Mouse (Mus musculus) T-helper 1 cell (primary cell): ENCODE data around the gene Clybl.

ENCODE experiments used
- in situ Hi-C: fragments of 300-600 bp; cut with MboI, MseI; formaldehyde crosslinking; loops from one replicate; pipeline ENCODE4 v1.15.1; 2025; ENCODE audit warnings: high pct_unique_total_duplicates

Gene Clybl

GRCm38 (mm10) chr14:122246919-122247859 lies 65.7 kb downstream of the Clybl start:
- in situ Hi-C loops: no loop called here

GRCm38 (mm10) chr14:122249123-122249522 lies 67.6 kb downstream of the Clybl start:
- in situ Hi-C loops: no loop called here

DNA sequence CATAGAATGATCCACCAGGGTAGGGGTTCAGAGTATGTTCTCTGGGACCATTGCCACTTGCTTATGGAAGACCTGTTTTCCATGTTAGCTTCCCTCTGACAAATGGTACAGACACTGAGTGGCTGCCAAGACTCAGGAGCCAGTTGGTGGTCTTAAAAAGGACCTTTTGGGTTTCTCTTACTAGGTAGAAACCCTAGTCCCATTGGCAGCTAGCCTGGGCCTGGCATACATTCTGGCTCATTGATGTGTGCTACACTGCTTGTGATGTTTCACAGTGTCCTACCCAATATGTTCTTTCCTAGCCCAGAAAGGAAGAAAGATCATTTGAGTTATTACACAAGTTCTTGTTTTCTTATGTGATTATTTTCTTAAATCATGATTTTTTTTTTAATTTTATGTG lies 69.8 kb downstream of the Clybl start:
- in situ Hi-C loops: no loop called here

DNA sequence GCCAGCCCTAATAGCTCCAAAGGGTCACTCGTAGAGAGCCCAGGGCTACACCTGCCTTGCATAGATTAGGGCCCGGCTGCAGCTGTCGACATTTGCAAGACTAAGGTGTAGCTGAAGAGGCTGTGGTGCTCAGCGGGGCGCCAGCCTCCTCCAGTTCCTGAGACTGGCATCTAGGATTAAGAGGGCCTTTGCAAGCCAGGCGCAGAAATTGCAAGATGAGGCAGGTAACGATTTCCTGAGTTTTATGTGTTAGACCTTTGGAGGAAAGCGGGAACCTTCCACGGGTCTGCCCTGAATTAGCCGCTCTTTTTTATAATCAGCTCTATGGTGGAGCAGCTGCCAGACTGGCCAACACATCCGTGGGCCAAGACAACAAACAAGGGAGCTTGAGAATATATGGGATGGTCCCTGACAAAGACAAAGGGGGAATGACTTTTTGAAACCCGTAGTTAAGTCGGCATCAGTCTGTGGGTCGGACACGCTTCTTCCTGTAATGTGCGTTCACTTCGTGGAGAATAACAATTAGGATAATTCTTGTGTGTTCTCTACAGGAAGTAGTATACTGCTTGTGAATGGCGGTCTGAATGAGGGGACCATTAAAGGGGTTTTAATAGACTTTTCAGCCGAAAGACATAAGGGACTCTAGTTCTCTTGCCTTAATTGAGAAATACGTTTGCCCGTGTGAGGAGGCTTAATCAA lies 74.2 kb downstream of the Clybl start:
- in situ Hi-C loops: no loop called here

GRCm38 (mm10) chr14:122256261-122256634 lies 74.7 kb downstream of the Clybl start:
- in situ Hi-C loops: no loop called here

GRCm38 (mm10) chr14:122258297-122258696 lies 76.8 kb downstream of the Clybl start:
- in situ Hi-C loops: no loop called here

- in situ Hi-C loops: no loop called here
Observed at GRCm38 (mm10) chr14:122261250-122261649, 79.7 kb downstream of the Clybl start.

DNA sequence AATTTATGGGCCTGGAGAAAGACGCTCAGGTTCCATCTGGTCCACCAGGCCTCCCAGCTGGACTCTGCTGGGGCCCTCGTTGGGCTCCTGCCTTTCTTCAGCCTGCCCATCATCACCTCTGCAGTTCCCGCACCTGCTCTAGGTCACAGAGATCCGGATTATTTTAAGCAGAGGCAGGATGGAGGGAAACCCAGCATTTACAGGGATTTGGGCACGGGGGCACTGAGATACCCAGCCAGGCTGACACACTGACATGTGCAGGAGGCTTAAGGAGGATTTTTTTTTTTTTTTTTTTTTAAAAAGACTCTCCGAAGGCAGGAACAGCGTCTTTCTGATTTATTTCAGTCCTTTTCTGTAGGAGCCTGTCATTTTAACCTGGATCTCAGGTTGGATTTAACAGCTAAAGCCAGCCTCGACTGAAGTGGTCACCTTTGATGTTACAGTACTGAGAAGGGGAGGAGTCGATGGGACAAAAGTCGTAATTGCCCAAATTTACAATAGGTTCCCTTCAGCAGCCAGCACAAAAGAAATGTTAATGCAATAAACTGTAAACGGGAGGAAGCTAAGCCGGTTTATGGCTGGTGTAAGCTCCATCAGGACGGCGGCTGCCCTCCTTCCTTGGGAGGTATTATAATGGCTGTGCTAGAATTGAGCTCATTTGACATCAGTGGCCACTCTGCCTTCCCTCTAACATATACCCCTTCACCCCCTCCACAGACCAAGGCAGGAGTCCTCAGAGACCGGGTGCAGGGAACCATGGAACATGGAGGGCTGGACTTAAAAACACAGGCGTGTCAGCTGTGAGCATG lies 81.6 kb downstream of the Clybl start:
- in situ Hi-C loops: no loop called here

GRCm38 (mm10) chr14:122265214-122265613 lies 83.7 kb downstream of the Clybl start:
- in situ Hi-C loops: no loop called here

GRCm38 (mm10) chr14:122267590-122267989 lies 86.1 kb downstream of the Clybl start:
- in situ Hi-C loops: no loop called here

DNA sequence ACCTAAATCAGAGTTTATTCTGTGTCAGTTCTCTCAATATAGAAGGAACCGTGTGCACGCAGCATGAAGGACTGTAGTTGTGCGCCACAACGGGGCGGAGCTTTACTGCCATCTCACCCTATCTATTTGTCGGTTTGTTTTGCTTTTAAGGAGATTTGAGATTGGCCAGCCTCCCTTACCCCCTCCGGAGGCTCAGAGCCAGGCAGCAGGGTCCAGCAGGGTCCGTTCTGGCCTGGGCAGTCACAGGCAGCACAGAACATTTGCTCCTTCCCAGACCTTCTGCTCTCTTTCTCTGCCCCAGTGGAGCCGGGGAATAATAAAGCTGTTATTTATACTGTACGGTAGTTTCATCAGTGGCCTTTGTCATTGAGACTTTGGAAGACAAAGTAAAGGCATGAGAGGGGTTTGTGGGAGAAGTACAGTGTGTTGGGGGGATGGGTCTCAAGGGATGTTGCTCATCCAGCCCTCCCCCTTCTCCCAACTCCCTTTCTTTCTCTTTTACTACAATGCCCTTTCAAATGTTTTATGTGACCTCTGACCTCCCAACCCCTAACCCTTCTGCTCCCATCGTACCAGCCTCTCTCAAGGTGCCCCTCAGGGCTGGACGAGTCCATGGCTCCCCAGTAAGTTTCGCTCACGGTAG lies 89.7 kb downstream of the Clybl start:
- in situ Hi-C loops: no loop called here

- in situ Hi-C loops: no loop called here
Observed at GRCm38 (mm10) chr14:122277142-122277541, 95.6 kb downstream of the Clybl start.

DNA sequence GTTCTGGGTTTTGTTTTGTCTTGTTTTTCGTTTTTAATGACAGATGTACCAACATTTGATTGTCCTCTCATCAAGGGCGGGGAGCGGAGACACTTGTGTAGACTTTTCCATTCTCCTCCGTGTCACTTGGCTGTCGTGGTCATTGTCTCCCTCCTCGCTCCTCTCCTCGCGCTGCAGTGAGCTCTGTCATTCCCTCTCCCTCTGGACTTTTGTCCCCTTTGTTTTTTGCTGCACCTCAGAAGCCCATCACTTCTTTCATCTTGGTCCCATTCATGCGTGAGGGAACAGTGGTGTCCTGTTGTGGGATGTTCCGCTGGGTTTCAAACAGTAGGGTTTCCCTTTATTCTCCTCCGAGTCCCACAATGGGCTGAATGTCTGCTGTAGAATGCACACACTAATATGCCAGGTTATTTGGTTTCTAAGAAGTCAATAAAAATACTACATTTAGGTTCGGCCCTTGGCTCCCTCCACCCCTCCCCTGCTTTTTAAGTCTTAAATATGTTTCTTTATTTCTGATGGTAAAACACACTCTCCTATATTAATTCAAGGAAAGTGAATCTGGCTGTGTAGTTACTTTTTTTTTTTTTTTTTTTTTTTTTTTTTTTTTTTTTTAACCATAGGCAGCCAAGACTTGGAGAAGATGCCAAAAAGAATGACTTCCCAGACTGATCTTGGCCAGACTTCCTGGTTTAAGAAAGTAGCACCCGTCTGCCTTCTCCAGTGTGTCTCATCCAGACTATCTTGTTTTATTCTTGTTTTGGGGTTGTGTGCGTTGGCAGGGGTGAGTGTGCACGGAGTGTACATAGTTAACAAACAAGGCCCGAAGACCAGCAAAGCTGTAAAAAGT lies 98.2 kb downstream of the Clybl start:
- in situ Hi-C loops: no loop called here

GRCm38 (mm10) chr14:122280309-122281071 lies 99.0 kb downstream of the Clybl start:
- in situ Hi-C loops: no loop called here

- in situ Hi-C loops: no loop called here
Observed at GRCm38 (mm10) chr14:122281072-122281634, 99.6 kb downstream of the Clybl start.

DNA sequence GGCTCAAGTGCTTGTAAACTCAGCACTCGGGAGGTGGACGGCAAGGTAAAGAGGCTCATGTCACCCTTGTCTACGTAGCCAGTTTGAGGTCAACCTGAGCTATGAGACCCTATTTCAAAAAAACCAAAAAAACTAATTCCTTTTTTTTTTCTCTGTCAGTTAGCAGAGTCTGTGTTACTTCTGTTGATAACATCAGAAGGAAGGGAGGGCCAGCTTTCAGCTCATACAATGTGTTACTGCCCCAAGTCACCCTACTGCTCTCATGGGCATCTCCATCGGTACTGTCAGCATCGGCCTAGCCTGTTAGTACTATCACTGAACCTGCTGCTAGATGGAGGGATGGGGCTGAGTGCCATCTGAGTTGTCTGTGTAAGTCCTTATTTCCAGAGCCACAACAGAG lies 102.5 kb downstream of the Clybl start:
- in situ Hi-C loops: no loop called here

DNA sequence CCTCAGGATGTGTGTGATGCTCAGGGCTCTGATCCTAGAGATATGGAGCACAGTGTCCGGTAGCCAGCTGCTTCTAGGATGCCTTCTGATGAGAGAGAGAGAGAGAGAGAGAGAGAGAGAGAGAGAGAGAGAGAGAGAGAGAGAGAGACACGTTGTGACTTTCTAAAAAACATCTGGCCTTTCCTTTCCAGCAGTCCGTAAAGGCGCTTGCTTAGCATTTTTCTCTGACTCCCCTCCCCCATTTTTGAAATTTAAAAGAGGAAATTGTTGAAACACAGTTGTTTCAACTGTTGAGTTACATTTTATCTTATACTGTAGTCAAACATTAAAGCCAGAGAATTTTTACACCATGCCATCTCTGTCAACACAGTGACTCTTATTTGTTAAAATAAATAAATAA lies 114.9 kb downstream of the Clybl start:
- in situ Hi-C loops: no loop called here

- in situ Hi-C loops: no loop called here
Observed at GRCm38 (mm10) chr14:122296864-122297263, 115.4 kb downstream of the Clybl start.

- in situ Hi-C loops: no loop called here
Observed at GRCm38 (mm10) chr14:122297386-122298109, 116.0 kb downstream of the Clybl start.
